Mouse (Mus musculus) lung, embryonic 15.5 days (tissue): ENCODE measurements around the gene Smarcc1. TPM values are rescaled to one million over a fixed set of nuclear protein-coding genes. Genes with fewer than 3 reads are reported as not detected.
A peak's percentile ranks its signal among the peaks of the same experiment; 100 is the strongest.
"Not testable (repeated sequence)": the region's sequence is repeated elsewhere in the genome, so short reads cannot be mapped to it uniquely, and the experiment has no call there.

Experiments used
- ATAC-seq: fragments of 200-750 bp; cut with Nextera tagmentation; 2 replicates; pipeline ENCODE4 v1.8.0; 2017; ENCODE audit warnings: moderate number of reproducible peaks, borderline replicate concordance; ENCODE audit not compliant: low FRiP score, low TSS enrichment; ENCODE audit errors: extremely low read depth
- H3K27ac ChIP-seq: fragments of 300-500 bp; sonication (generic); 2 replicates; pipeline ENCODE4 v1.5.1; 2015; ENCODE audit warnings: moderate library complexity, mild to moderate bottlenecking, inconsistent platforms
- H3K27me3 ChIP-seq: fragments of 300-500 bp; sonication (generic); 2 replicates; pipeline ENCODE4 v1.6.1; 2015; ENCODE audit warnings: inconsistent platforms
- H3K36me3 ChIP-seq: fragments of 300-500 bp; sonication (generic); 2 replicates; pipeline ENCODE4 v1.6.1; 2015; ENCODE audit warnings: inconsistent platforms
- H3K4me1 ChIP-seq: fragments of 300-500 bp; sonication (generic); 2 replicates; pipeline ENCODE4 v1.6.1; 2015; ENCODE audit warnings: inconsistent platforms
- H3K4me2 ChIP-seq: fragments of 300-500 bp; sonication (generic); 2 replicates; pipeline ENCODE4 v1.6.1; 2015; ENCODE audit warnings: inconsistent platforms, mild to moderate bottlenecking, moderate library complexity
- H3K4me3 ChIP-seq: fragments of 300-500 bp; sonication (generic); 2 replicates; pipeline ENCODE4 v1.5.1; 2015; ENCODE audit warnings: mild to moderate bottlenecking, inconsistent platforms
- H3K9ac ChIP-seq: fragments of 300-500 bp; sonication (generic); 2 replicates; pipeline ENCODE4 v1.6.1; 2015; ENCODE audit warnings: inconsistent platforms
- H3K9me3 ChIP-seq: fragments of 300-500 bp; sonication (generic); 2 replicates; pipeline ENCODE4 v1.6.1; 2016; ENCODE audit warnings: inconsistent platforms
- WGBS: fragments of 180-500 bp; shearing (Covaris S2); methylation state at CpG from one replicate; pipeline ENCODE4 v1.1.7; 2015; 5-methylcytosine and 5-hydroxymethylcytosine counted together
- polyA plus RNA-seq: library from polyadenylated mRNA; unstranded; fragments of >200 nt; fragmentation: Nextera tagmentation; extraction: Ambion mirVana; gene quantifications from 2 replicates; pipeline ENCODE4 v1.2.1, GENCODE M21; 2015

Smarcc1 gene
- polyA plus RNA-seq, 1 experiment from 2014 or later = 122 TPM

GRCm38 (mm10) chr9:110100627-110101600 lies 16.6 kb upstream of the Smarcc1 start:
- H3K9ac ChIP-seq = peak overlapping the region; percentile 93

GRCm38 (mm10) chr9:110116353-110116976 lies 1.0 kb upstream of the Smarcc1 start:
- 6% methylated on average over 10 of the region's 10 CpGs for WGBS
- no peak for ATAC-seq
- peaks cover 35% of the 10 kb centered on the region; the same call in 1 of the 2 replicates for H3K36me3 ChIP-seq

More at GRCm38 (mm10) chr9:110100627-110101600, 16.6 kb upstream of the Smarcc1 start:
- H3K36me3 ChIP-seq = peaks cover 54% of the 10 kb centered on the region
- no peaks in the 10 kb centered on the region for H3K9me3 ChIP-seq
- 3% methylated on average over 41 of the region's 41 CpGs for WGBS
- peak overlapping the region; percentile 73 for H3K4me2 ChIP-seq
- H3K4me1 ChIP-seq = peaks cover 10% of the 10 kb centered on the region
- H3K4me3 ChIP-seq = peak overlapping the region; percentile 94
- H3K27me3 ChIP-seq = no peaks in the 10 kb centered on the region
- ATAC-seq = peak; percentile 95
- peak overlapping the region; percentile 62 for H3K27ac ChIP-seq

GRCm38 (mm10) chr9:110117779-110118139 lies 251 bp downstream of the Smarcc1 start, which contains the start of gene Dhx30:
TSS of gene Dhx30 (minus strand) at chr9:110117830.
- H3K9ac ChIP-seq = peak within 1 kb of the TSS; percentile 73
- no peaks in the 10 kb centered on the region for H3K27me3 ChIP-seq
- H3K9me3 ChIP-seq = no peaks in the 10 kb centered on the region
- peak within 1 kb of the TSS; percentile 98 for H3K27ac ChIP-seq
- H3K36me3 ChIP-seq = peaks cover 22% of the 10 kb centered on the region; the same call in 1 of the 2 replicates
- peak within 1 kb of the TSS; percentile 78 for H3K4me3 ChIP-seq
- H3K4me2 ChIP-seq = peak within 1 kb of the TSS; percentile 77
- WGBS = under 1% methylated on average over 17 of the region's 17 CpGs
- no peak; the same call in 1 of the 2 replicates for ATAC-seq
- peaks cover 9% of the 10 kb centered on the region for H3K4me1 ChIP-seq

More at GRCm38 (mm10) chr9:110116353-110116976, 1.0 kb upstream of the Smarcc1 start:
- Histone ChIP-seq H3K4me1 (peaks cover 9% of the 10 kb centered on the region), H3K9ac (peak overlapping the region; percentile 73), H3K27me3 (no peaks in the 10 kb centered on the region), H3K27ac (peak overlapping the region; percentile 98), H3K4me3 (peak overlapping the region; percentile 78), H3K4me2 (peak overlapping the region; percentile 77), H3K9me3 (no peaks in the 10 kb centered on the region)

GRCm38 (mm10) chr9:110118249-110118648 lies 741 bp downstream of the Smarcc1 start:
- Histone ChIP-seq H3K27ac (no peak overlapping the region), H3K4me3 (peak overlapping the region; percentile 78)
- ATAC-seq = no peak

GRCm38 (mm10) chr9:110121424-110121823 lies 3.9 kb downstream of the Smarcc1 start:
- H3K27ac ChIP-seq = no peak overlapping the region
- H3K4me3 ChIP-seq = no peak overlapping the region
- no peaks in the 10 kb centered on the region for H3K27me3 ChIP-seq
- no peak for ATAC-seq
- no peak overlapping the region for H3K4me2 ChIP-seq
- H3K9me3 ChIP-seq = no peaks in the 10 kb centered on the region
- H3K9ac ChIP-seq = no peak overlapping the region
- 64% methylated on average over 4 of the region's 4 CpGs for WGBS
- 0 out of 2 replicates have a peak, but pooled peaks cover 3% of the 10 kb centered on the region for H3K36me3 ChIP-seq
- peaks cover 9% of the 10 kb centered on the region for H3K4me1 ChIP-seq

More at GRCm38 (mm10) chr9:110118249-110118648, 741 bp downstream of the Smarcc1 start:
- Histone ChIP-seq H3K4me1 (peaks cover 9% of the 10 kb centered on the region), H3K9me3 (no peaks in the 10 kb centered on the region), H3K36me3 (peaks cover 17% of the 10 kb centered on the region; the same call in 1 of the 2 replicates), H3K9ac (peak overlapping the region; percentile 73), H3K4me2 (peak overlapping the region; percentile 77), H3K27me3 (no peaks in the 10 kb centered on the region)
- 60% methylated on average over 1 of the region's 1 CpGs for WGBS

- no peak overlapping the region for H3K9ac ChIP-seq
- 79% methylated on average over 2 of the region's 2 CpGs for WGBS
- H3K9me3 ChIP-seq = no peaks in the 10 kb centered on the region
- H3K27me3 ChIP-seq = no peaks in the 10 kb centered on the region
- peaks cover 6% of the 10 kb centered on the region for H3K4me1 ChIP-seq
- ATAC-seq = no peak
- no peak overlapping the region for H3K27ac ChIP-seq
- no peak overlapping the region for H3K4me2 ChIP-seq
- H3K36me3 ChIP-seq = 0 out of 2 replicates have a peak, but pooled peaks cover 3% of the 10 kb centered on the region
- H3K4me3 ChIP-seq = no peak overlapping the region
Observed at GRCm38 (mm10) chr9:110123322-110123721, 5.8 kb downstream of the Smarcc1 start.

GRCm38 (mm10) chr9:110124008-110124540 lies 6.6 kb downstream of the Smarcc1 start:
- H3K9ac ChIP-seq, ATAC-seq, H3K4me2 ChIP-seq, H3K36me3 ChIP-seq, H3K4me3 ChIP-seq, H3K4me1 ChIP-seq, H3K27me3 ChIP-seq, H3K9me3 ChIP-seq, H3K27ac ChIP-seq: not testable (repeated sequence)
- 50% methylated on average over 2 of the region's 2 CpGs for WGBS

GRCm38 (mm10) chr9:110130896-110131524 lies 13.5 kb downstream of the Smarcc1 start:
- Histone ChIP-seq H3K9ac (peak overlapping the region; percentile 99), H3K4me1 (peaks cover 28% of the 10 kb centered on the region), H3K27ac (peak overlapping the region; percentile 95), H3K36me3 (peaks cover 13% of the 10 kb centered on the region), H3K4me3 (peak overlapping the region; percentile 99), H3K9me3 (no peaks in the 10 kb centered on the region), H3K4me2 (peak overlapping the region; percentile 70), H3K27me3 (no peaks in the 10 kb centered on the region)
- no peak for ATAC-seq
- 14% methylated on average over 10 of the region's 10 CpGs for WGBS

GRCm38 (mm10) chr9:110131525-110132197 lies 14.2 kb downstream of the Smarcc1 start:
- Histone ChIP-seq H3K27me3 (no peaks in the 10 kb centered on the region), H3K4me3 (peak overlapping the region; percentile 99), H3K36me3 (peaks cover 20% of the 10 kb centered on the region), H3K27ac (peak overlapping the region; percentile 95), H3K4me2 (peak overlapping the region; percentile 70), H3K9ac (peak overlapping the region; percentile 99), H3K9me3 (no peaks in the 10 kb centered on the region), H3K4me1 (peaks cover 28% of the 10 kb centered on the region)
- WGBS = under 1% methylated on average over 62 of the region's 64 CpGs
- peak; percentile 97 for ATAC-seq

GRCm38 (mm10) chr9:110132201-110132605 lies 14.7 kb downstream of the Smarcc1 start:
- Histone ChIP-seq H3K9ac (peak overlapping the region; percentile 99), H3K4me2 (peak overlapping the region; percentile 70), H3K27ac (peak overlapping the region; percentile 95), H3K9me3 (no peaks in the 10 kb centered on the region), H3K36me3 (peaks cover 24% of the 10 kb centered on the region), H3K27me3 (no peaks in the 10 kb centered on the region), H3K4me1 (peaks cover 28% of the 10 kb centered on the region), H3K4me3 (peak overlapping the region; percentile 99)
- WGBS = under 1% methylated on average over 28 of the region's 38 CpGs
- ATAC-seq = peak; percentile 72
